Mouse (Mus musculus) regulatory T cell (primary cell): ENCODE measurements around the gene Fto.

Experiments
- in situ Hi-C: fragments of 300-600 bp; cut with MboI, MseI; formaldehyde crosslinking; loops from one replicate; pipeline ENCODE4 v1.15.1; 2025; ENCODE audit warnings: high pct_unique_total_duplicates

The Fto gene

GRCm38 (mm10) chr8:91312835-91313832, at the start of gene Fto, which contains the start of gene Rpgrip1l:
TSS of gene Fto (plus strand) at chr8:91313525.
TSS of gene Rpgrip1l (minus strand) at chr8:91313262.
- in situ Hi-C loops: no loop called here

- in situ Hi-C loops: no loop called here
Observed at GRCm38 (mm10) chr8:91263939-91264338, 49.4 kb upstream of the Fto start.

GRCm38 (mm10) chr8:91264564-91264963, 48.8 kb upstream of the Fto start:
- in situ Hi-C loops: no loop called here

- in situ Hi-C loops: no loop called here
Observed at GRCm38 (mm10) chr8:91269374-91269958, 43.9 kb upstream of the Fto start.

GRCm38 (mm10) chr8:91273493-91273892, 39.8 kb upstream of the Fto start:
- in situ Hi-C loops: no loop called here

- in situ Hi-C loops: no loop called here
Observed at GRCm38 (mm10) chr8:91276337-91276736, 37.0 kb upstream of the Fto start.

GRCm38 (mm10) chr8:91278060-91278459, 35.3 kb upstream of the Fto start:
- in situ Hi-C loops: no loop called here

- in situ Hi-C loops: no loop called here
Observed at GRCm38 (mm10) chr8:91280467-91281212, 32.7 kb upstream of the Fto start.

- in situ Hi-C loops: no loop called here
Observed at GRCm38 (mm10) chr8:91281545-91281944, 31.8 kb upstream of the Fto start.

- in situ Hi-C loops: no loop called here
Observed at GRCm38 (mm10) chr8:91282655-91283054, 30.7 kb upstream of the Fto start.

GRCm38 (mm10) chr8:91283815-91284214, 29.5 kb upstream of the Fto start:
- in situ Hi-C loops: no loop called here

- in situ Hi-C loops: no loop called here
Observed at GRCm38 (mm10) chr8:91286237-91286636, 27.1 kb upstream of the Fto start.

GRCm38 (mm10) chr8:91290576-91290975, 22.7 kb upstream of the Fto start:
- in situ Hi-C loops: loop anchor here (10.0 kb wide), 1 partner anchor 496 kb away; no protein-coding TSS in a partner anchor

GRCm38 (mm10) chr8:91295786-91296185, 17.5 kb upstream of the Fto start:
- in situ Hi-C loops: loop anchor here (10.0 kb wide), 1 partner anchor 501 kb away; no protein-coding TSS in a partner anchor

- in situ Hi-C loops: loop anchor here (10.0 kb wide), 1 partner anchor 504 kb away; no protein-coding TSS in a partner anchor
Observed at GRCm38 (mm10) chr8:91298672-91299071, 14.7 kb upstream of the Fto start.

- in situ Hi-C loops: no loop called here
Observed at GRCm38 (mm10) chr8:91304481-91305386, 8.6 kb upstream of the Fto start.

GRCm38 (mm10) chr8:91312342-91312741, 983 bp upstream of the Fto start:
- in situ Hi-C loops: no loop called here

GRCm38 (mm10) chr8:91317567-91318227, 4.4 kb downstream of the Fto start:
- in situ Hi-C loops: no loop called here

- in situ Hi-C loops: no loop called here
Observed at GRCm38 (mm10) chr8:91318938-91319729, 5.8 kb downstream of the Fto start.
